Mouse (Mus musculus) midbrain, postnatal 0 days (tissue): ENCODE measurements at regions not wholly inside any gene's neighbourhood (a gene's known extent, or its start where the extent isn't known, plus 50 kb on each side); places are given as distances from the start of the nearest gene placed in this dataset.

Experiments used
- ATAC-seq: fragments of 200-750 bp; cut with Nextera tagmentation; 2 replicates; pipeline ENCODE4 v1.8.0; 2017; ENCODE audit warnings: moderate number of reproducible peaks, mild to moderate bottlenecking, moderate TSS enrichment, moderate library complexity; ENCODE audit not compliant: low FRiP score
- DNase-seq: peaks from one replicate; pipeline ENCODE4 v3.0.0-alpha.2; 2015; ENCODE audit warnings: low spot score
- H3K27ac ChIP-seq: fragments of 300-500 bp; sonication (generic); 2 replicates; pipeline ENCODE4 v1.5.1; 2014; ENCODE audit warnings: low read depth, mild to moderate bottlenecking, low read length, mixed read lengths
- H3K27me3 ChIP-seq: fragments of 300-500 bp; sonication (generic); 2 replicates; pipeline ENCODE4 v1.6.1; 2014; ENCODE audit warnings: low read length, control low read depth, mixed read lengths; ENCODE audit not compliant: insufficient read depth
- H3K36me3 ChIP-seq: fragments of 300-500 bp; sonication (generic); 2 replicates; pipeline ENCODE4 v1.6.1; 2014; ENCODE audit warnings: low read length, control low read depth, mixed read lengths; ENCODE audit not compliant: insufficient read depth
- H3K4me1 ChIP-seq: fragments of 300-500 bp; sonication (generic); 2 replicates; pipeline ENCODE4 v1.6.1; 2014; ENCODE audit warnings: mild to moderate bottlenecking, control low read depth, antibody characterized with exemption, low read length, mixed read lengths; ENCODE audit not compliant: insufficient read depth
- H3K4me2 ChIP-seq: fragments of 300-500 bp; sonication (generic); 2 replicates; pipeline ENCODE4 v1.6.1; 2014; ENCODE audit warnings: low read depth, mild to moderate bottlenecking, low read length, mixed read lengths; ENCODE audit not compliant: poor library complexity, severe bottlenecking
- H3K4me3 ChIP-seq: fragments of 300-500 bp; sonication (generic); 2 replicates; pipeline ENCODE4 v1.5.1; 2014; ENCODE audit warnings: low read depth, mild to moderate bottlenecking, low read length, moderate library complexity
- H3K9ac ChIP-seq: fragments of 300-500 bp; sonication (generic); replicated peaks from 2 replicates; pipeline ENCODE4 v1.6.1; 2014; ENCODE audit warnings: mild to moderate bottlenecking, low read length, moderate library complexity, mixed read lengths; ENCODE audit not compliant: poor library complexity, severe bottlenecking
- H3K9me3 ChIP-seq: fragments of 300-500 bp; sonication (generic); 2 replicates; pipeline ENCODE4 v1.6.1; 2016; ENCODE audit warnings: low read length, control low read depth
- CTCF ChIP-seq: IDR thresholded peaks from 2 replicates; pipeline ENCODE4 v1.5.1; 2016; ENCODE audit warnings: antibody characterized with exemption, mild to moderate bottlenecking
- WGBS: fragments of 180-500 bp; shearing (Covaris S2); extraction: QIAGEN DNeasy Blood & Tissue Kit; methylation state at CpG from one replicate; pipeline ENCODE4 v1.1.7; 2014; 5-methylcytosine and 5-hydroxymethylcytosine counted together

GRCm38 (mm10) chr15:61441012-61441411 is 518.2 kb upstream of the A1bg start:
- no peak for TF ChIP-seq CTCF
- Histone ChIP-seq H3K27ac (no peak overlapping the region), H3K27me3 (no peaks in the 10 kb centered on the region), H3K4me2 (no peak overlapping the region), H3K9ac (no peak overlapping the region), H3K4me3 (no peak overlapping the region), H3K4me1 (no peaks in the 10 kb centered on the region), H3K9me3 (no peaks in the 10 kb centered on the region), H3K36me3 (no peaks in the 10 kb centered on the region)
- DNase-seq (no peak), ATAC-seq (no peak)
- WGBS = 95% methylated on average over 2 of the region's 2 CpGs

- no peak for ATAC-seq
- Histone ChIP-seq H3K9me3 (no peaks in the 10 kb centered on the region), H3K4me3 (no peak overlapping the region), H3K9ac (no peak overlapping the region), H3K27me3 (no peaks in the 10 kb centered on the region), H3K4me1 (no peaks in the 10 kb centered on the region), H3K36me3 (no peaks in the 10 kb centered on the region), H3K4me2 (no peak overlapping the region), H3K27ac (no peak overlapping the region)
- no peak for TF ChIP-seq CTCF
- no peak for DNase-seq
- WGBS = 92% methylated on average over 2 of the region's 2 CpGs
These were observed 517.5 kb upstream of the A1bg start for GRCm38 (mm10) chr15:61440284-61440683.

DNA sequence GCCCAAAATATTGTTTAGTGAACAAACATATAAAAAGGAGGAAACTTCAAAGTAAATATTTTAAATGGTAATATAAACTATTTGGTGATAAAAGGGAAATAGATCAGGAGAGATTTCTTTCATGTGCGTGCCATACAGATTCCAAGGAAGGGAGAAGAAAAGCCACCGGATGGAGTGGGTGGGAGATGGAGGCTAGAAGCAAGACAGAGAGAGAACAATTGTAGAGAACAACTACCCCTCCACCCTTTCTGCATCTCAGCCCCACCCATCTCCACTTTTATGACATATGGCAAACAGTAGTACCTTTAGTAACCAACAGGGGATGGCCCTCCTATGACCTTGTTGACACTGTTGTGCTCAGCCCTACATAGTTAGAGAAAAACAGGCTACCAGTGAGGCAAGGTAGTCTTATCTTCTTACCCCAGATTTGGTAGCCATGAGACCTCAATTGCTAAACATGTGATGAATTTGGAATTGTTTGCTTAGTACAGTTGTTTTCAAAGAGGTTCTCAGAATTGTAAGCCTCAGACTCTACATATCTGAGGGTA is 516.9 kb upstream of the A1bg start:
- no peak for ATAC-seq
- WGBS = 84% methylated on average over 2 of the region's 2 CpGs
- no peaks in the 10 kb centered on the region for H3K4me1 ChIP-seq

DNA sequence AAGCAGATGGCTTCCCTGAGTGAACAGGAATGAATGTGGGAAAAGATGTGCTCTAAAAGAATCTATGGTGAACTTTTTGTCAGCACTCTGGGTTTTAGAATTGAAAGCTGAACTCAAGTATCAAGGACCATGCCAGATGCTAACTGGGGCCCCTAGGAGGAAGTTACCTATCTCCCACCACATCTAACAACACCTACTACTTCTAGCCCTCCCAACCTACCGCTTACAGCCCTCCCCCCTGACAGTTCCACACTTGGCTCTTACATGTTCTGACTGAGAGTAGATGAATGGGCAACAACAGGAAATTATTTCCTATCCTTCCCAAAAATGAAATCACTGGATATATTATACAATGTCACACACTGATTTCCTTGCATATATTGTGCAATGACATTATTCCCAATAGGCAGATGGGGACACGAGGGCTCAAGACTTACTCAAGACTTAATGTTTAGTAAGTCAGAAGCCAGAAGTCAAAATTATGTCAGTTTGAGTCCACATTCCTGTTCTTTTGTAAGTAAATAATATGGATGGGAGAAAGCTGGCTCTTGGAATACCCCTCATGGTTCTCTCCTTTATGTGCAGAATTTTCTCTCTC is 506.1 kb upstream of the A1bg start:
- no peak overlapping the region for H3K9ac ChIP-seq
- ATAC-seq (no peak), DNase-seq (no peak)
- H3K27ac ChIP-seq = no peak overlapping the region
- H3K36me3 ChIP-seq = no peaks in the 10 kb centered on the region
- no peaks in the 10 kb centered on the region for H3K4me1 ChIP-seq
- no peak for TF ChIP-seq CTCF
- H3K4me2 ChIP-seq = no peak overlapping the region
- no peaks in the 10 kb centered on the region for H3K9me3 ChIP-seq
- WGBS = 93% methylated on average over 2 of the region's 2 CpGs
- H3K27me3 ChIP-seq = no peaks in the 10 kb centered on the region
- H3K4me3 ChIP-seq = no peak overlapping the region

More for the DNA sequence above, 516.9 kb upstream of the A1bg start:
- Histone ChIP-seq H3K4me3 (no peak overlapping the region), H3K9me3 (no peaks in the 10 kb centered on the region), H3K9ac (no peak overlapping the region), H3K36me3 (no peaks in the 10 kb centered on the region), H3K27me3 (no peaks in the 10 kb centered on the region), H3K27ac (no peak overlapping the region), H3K4me2 (no peak overlapping the region)
- no peak; the same call in 1 of the 2 replicates for TF ChIP-seq CTCF
- no peak for DNase-seq

GRCm38 (mm10) chr15:61422989-61423388 is 500.2 kb upstream of the A1bg start:
- Histone ChIP-seq H3K9me3 (no peaks in the 10 kb centered on the region), H3K4me3 (no peak overlapping the region), H3K9ac (no peak overlapping the region), H3K27me3 (no peaks in the 10 kb centered on the region), H3K4me2 (no peak overlapping the region), H3K4me1 (no peaks in the 10 kb centered on the region), H3K36me3 (no peaks in the 10 kb centered on the region), H3K27ac (no peak overlapping the region)
- DNase-seq = no peak
- 81% methylated on average over 5 of the region's 5 CpGs for WGBS
- TF ChIP-seq CTCF = no peak
- no peak for ATAC-seq

DNA sequence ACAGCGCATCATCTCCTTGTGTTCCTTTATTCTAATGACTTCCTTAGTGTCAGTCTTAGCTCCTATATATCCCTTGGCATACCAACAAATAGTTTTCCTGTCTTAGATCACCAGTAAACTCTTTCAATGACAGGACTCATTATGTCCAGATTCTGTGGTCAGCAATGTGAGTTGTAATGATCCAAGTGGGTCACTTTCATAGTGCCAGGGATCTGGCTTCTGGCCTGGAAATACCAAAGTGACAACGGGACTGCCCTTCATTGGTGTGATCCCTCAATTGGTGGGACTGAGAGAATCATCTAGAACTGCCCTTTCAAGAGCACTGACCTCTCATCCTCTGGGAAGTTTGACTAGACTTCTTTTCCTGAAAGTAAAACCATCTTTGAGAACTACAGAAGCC is 494.7 kb upstream of the A1bg start:
- no peak overlapping the region for H3K4me2 ChIP-seq
- TF ChIP-seq CTCF = no peak
- H3K9ac ChIP-seq = no peak overlapping the region
- 93% methylated on average over 2 of the region's 2 CpGs for WGBS
- H3K36me3 ChIP-seq = no peaks in the 10 kb centered on the region
- DNase-seq (peak; percentile 3), ATAC-seq (no peak)
- no peaks in the 10 kb centered on the region for H3K4me1 ChIP-seq
- H3K27me3 ChIP-seq = no peaks in the 10 kb centered on the region
- no peak overlapping the region for H3K4me3 ChIP-seq
- H3K9me3 ChIP-seq = no peaks in the 10 kb centered on the region
- no peak overlapping the region for H3K27ac ChIP-seq
